Mouse (Mus musculus) heart, postnatal 36 days (tissue): ENCODE data around the gene Rfx2. TPM values are rescaled to one million over a fixed set of nuclear protein-coding genes. Genes with fewer than 3 reads are reported as not detected.

Experiments
- DNase-seq, 2 experiments: peaks; one replicate each; pipeline ENCODE4 v3.0.0; 2021 to 2022
- intact Hi-C: fragments of 180-260 bp; cut with DNase I; formaldehyde crosslinking; loops from one replicate; pipeline ENCODE4 v1.15.1; 2025
- total RNA-seq, 2 experiments: library from RNA; stranded (reverse); gene quantifications; 2 replicates each; pipeline ENCODE4 v1.2.3; 2021

The Rfx2 gene
- total RNA-seq, 2 experiments from 2014 or later = 2.9 to 5.5 TPM

DNA sequence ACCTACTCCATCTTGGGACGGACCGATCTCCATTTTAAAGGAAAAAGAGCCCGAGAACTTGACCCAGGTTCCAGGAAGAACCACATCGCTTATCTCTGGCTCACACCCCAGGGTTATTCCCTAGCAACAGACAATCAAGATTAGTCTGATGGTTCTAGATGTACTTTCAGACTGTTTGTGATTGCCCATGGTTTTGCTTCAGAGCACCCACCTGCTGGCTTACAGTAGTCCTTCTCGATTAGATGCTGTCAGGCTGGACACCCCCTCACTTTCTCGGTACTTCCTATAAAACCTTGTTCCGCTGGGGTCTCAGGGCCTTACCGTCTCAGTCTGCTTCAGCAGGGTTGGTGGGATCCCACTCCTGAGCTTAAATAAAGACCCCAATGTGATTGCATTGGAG, 5.5 kb upstream of the Rfx2 start:
- intact Hi-C loops = loop anchor here (10.0 kb wide), 1 partner anchor 408 kb away; the partner anchor contains the start of genes Gpr108 and Trip10
- DNase-seq = no peak

- DNase-seq = no peak
- intact Hi-C loops = loop anchor here (5.0 to 10.0 kb wide), 3 partner anchors 104 to 411 kb away; partner anchors contain the start of genes Catsperd, Gpr108, Lonp1 and Mllt1
Observed at GRCm38 (mm10) chr17:56833381-56833780, 2.6 kb upstream of the Rfx2 start.

GRCm38 (mm10) chr17:56832918-56833317, 2.1 kb upstream of the Rfx2 start:
- no peak for DNase-seq
- intact Hi-C loops = loop anchor here (5.0 to 10.0 kb wide), 3 partner anchors 104 to 412 kb away; partner anchors contain the start of genes Catsperd, Gpr108, Lonp1 and Mllt1

GRCm38 (mm10) chr17:56831111-56831816, 451 bp upstream of the Rfx2 start:
- peak; percentile 98 for DNase-seq
- intact Hi-C loops = loop anchor here (2.0 to 10.0 kb wide), 5 partner anchors 16 to 414 kb away; partner anchors contain the start of genes Catsperd, Gpr108, Lonp1 and Mllt1

DNA sequence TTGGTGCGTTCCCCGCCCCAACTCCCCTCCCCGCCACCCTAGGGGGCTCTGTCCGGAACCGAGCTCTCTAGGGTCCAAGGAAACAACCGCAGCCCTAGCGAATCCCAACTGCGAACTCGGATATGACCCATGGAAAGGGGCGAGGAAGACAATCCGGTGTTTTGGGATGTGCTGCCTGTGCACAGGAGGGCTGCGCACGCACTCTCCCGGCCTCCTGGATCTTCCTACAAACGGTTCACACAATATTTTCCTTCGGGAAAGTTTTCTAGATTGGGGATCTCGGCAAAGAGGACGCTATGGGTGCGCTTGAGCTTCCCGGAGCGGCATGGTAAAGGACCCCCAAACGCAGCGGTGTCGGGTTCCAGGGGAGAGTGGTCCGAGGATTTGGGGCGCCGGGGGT, 1.0 kb downstream of the Rfx2 start:
- intact Hi-C loops = loop anchor here (2.0 to 10.0 kb wide), 5 partner anchors 15 to 415 kb away; partner anchors contain the start of genes Catsperd, Gpr108, Lonp1 and Mllt1
- DNase-seq = no peak

- intact Hi-C loops = no loop called here
- no peak for DNase-seq
Observed at GRCm38 (mm10) chr17:56829171-56829570, 1.6 kb downstream of the Rfx2 start.

DNA sequence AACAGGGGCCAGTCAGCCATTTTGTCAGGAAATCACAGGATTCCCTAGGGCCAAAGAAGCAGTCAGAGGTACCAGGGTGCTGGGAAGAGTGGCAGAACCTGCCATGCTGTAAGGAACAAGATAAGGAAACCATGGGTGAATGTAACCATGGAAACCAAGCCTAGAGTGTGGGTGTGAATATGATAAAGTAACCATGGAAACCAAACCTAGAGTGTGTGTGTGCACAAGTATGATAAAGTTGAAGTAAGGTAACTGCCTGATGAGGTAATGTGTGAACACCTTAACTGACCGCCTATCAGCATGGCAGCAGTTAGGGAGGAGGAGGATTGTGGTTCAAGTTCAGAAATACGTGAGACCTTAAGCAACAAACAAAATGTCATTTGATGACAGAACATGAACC, 4.1 kb downstream of the Rfx2 start:
- intact Hi-C loops = no loop called here
- DNase-seq = no peak

- intact Hi-C loops = no loop called here
- DNase-seq = no peak
Observed at GRCm38 (mm10) chr17:56823352-56823751, 7.5 kb downstream of the Rfx2 start.

- intact Hi-C loops = no loop called here
- no peak for DNase-seq
Observed at GRCm38 (mm10) chr17:56822380-56822779, 8.4 kb downstream of the Rfx2 start.

GRCm38 (mm10) chr17:56819694-56820111, 11.1 kb downstream of the Rfx2 start:
- intact Hi-C loops = no loop called here
- no peak for DNase-seq

DNA sequence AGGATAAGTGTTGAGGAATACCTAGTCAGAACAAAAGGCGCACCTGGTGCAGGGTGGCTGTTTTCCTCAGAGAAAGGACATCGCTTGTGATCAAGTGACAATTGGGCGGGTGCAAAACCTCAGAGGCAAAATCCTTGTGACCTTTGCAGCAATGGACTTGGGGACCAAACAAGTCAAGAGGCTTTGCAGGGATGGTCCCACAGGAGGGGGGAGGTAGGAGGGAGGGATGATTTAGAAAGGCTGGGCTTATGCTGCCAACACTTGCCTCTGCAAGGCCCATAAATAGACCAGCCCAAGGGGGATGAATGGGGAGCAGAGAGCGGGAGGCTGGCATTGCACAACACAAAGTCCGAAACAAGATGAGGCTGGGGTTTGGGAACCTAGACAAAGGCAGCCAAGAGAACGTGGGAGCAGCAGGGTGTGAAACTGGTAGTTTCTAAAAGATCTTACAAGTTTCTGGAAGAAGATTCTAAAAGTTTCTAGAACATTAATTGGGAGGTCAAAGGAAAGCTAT, 11.7 kb downstream of the Rfx2 start:
- no peak for DNase-seq
- intact Hi-C loops = no loop called here

DNA sequence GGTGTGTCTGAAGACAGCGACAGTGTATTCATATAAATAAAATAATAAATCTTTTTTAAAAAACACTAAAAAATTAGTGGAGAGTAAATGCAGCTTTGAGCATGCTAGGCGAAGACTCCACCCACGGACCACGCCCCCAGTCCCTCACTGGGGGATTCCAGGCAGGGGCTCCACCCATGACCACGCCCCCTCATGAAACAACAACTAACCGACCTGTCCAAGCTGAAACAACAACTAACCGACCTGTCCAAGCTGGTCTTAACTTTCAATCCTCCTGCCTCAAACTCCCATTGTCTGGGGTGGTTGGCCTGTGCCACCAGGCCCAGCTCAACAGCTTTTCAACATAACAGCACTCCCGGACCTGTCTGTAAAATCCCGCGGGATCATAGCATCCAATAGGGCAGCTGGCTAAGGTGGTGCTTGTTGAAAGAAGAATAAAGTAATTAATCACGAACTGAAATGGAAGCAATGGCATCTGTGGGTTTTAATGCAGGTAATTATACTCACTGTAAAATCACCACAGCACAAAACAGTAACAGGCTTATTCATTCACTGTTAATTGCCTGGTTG, 12.7 kb downstream of the Rfx2 start:
- intact Hi-C loops = no loop called here
- no peak for DNase-seq

- DNase-seq = no peak
- intact Hi-C loops = loop anchor here (2.0 kb wide), 1 partner anchor 16 kb away; the partner anchor contains the start of gene Rfx2
Observed at GRCm38 (mm10) chr17:56815057-56815345, 15.8 kb downstream of the Rfx2 start.

DNA sequence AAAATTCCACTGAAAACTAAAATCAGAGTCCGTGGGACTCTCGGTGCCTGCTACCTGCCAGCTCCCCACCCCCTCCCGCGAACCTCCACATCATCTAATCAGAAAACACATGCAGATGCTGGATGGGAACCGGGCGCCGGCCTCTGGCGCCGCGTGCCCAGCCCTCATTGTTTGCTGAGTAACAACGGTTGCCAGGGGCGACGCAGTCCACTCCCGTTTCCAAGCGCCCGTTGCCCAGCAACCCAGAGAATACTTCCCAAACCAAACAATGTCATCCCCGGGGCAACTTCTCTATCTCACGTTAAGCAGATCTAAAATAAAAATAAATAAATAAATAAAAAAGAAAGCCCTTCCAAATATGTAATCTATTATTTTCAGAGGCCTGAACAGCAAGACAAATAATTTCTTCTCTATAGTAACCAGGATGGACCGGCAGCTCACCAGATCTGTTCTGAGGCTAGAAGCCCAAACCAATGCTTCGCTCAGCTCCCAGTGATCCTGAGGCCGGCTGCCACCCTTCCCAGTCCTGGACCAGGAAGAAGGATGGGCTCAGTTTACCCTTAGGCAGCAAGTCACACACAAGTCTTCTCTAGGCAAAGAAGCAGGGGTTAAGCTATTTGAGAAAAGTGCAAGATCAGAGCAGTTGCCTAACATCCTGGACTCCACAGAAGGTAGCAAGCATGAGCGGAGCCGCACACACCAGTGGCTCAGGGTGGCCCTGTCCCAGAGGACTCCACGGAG, 16.3 kb downstream of the Rfx2 start:
- intact Hi-C loops = loop anchor here (2.0 kb wide), 1 partner anchor 16 kb away; the partner anchor contains the start of gene Rfx2
- peak; percentile 86 to 89 for DNase-seq

GRCm38 (mm10) chr17:56810245-56810644, 20.6 kb downstream of the Rfx2 start:
- intact Hi-C loops = no loop called here
- peak; percentile 90 to 91 for DNase-seq

GRCm38 (mm10) chr17:56808518-56808917, 22.3 kb downstream of the Rfx2 start:
- intact Hi-C loops = loop anchor here (1.0 to 5.0 kb wide), 4 partner anchors 50 to 358 kb away; partner anchors contain the start of gene Mllt1
- DNase-seq = peak; percentile 78 to 81

GRCm38 (mm10) chr17:56805784-56806183, 25.0 kb downstream of the Rfx2 start:
- intact Hi-C loops = loop anchor here (5.0 kb wide), 1 partner anchor 132 kb away; the partner anchor contains the start of gene Mllt1
- no peak for DNase-seq

GRCm38 (mm10) chr17:56804952-56805351, 25.9 kb downstream of the Rfx2 start:
- intact Hi-C loops = loop anchor here (5.0 kb wide), 1 partner anchor 132 kb away; the partner anchor contains the start of gene Mllt1
- DNase-seq = no peak

DNA sequence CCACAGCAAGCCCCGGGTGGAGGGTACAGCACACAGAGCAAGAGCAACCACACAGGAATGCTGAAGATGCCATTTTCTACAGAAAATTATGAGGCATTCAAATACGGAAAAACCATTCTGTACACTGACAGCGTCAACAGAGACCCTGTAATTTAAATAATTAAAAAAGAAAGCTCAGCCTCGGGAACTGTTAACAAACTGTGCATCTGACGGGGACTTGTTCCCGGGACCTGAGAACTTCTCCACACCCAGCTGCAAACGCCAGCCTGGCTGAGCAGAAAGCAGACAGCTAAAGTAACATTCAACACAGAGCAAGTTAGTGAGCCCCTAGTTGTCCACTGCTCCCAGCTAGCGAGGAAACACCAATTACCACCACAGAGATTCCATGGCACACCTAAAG, 28.7 kb downstream of the Rfx2 start:
- intact Hi-C loops = no loop called here
- DNase-seq = no peak

DNA sequence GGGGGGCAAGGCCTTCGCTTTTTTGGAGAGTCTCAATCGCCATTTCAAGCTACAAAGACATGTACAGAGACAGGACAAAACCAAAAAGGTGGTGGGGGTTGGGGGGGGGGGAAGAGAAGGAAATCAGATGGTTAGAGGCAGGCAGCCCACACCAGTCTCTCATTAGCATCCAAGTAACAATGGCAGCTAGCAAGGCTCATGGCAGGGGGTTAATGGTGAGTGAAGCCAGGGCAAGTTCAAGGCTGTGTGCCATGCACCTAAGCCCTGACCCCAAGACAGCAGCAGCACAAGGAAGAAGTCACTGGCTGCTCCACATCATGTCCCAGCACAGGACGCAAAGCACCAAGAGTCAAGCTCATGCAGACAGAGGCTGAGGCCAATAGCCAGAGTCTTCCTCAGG, 31.5 kb downstream of the Rfx2 start:
- intact Hi-C loops = no loop called here
- no peak for DNase-seq
